Mouse (Mus musculus): Measurements from ENCODE around the gene Dclre1c. TPM values are rescaled to one million over a fixed set of nuclear protein-coding genes. Genes with fewer than 3 reads are reported as not detected.

Gene Dclre1c
- polyA plus RNA-seq, 1 experiment: 3.5 TPM

GRCm38 (mm10) chr2:3420157-3420556 lies 3.8 kb upstream of the Dclre1c start:
- Histone ChIP-seq H3K4me1 (ENCODE audit: control insufficient read depth, insufficient read depth, low read length) (no peaks in the 10 kb centered on the region), H3K4me3 (replicated peaks; ENCODE audit: extremely low read depth, low read depth, low read length) (no peak overlapping the region)
- 70% methylated on average over 4 of the region's 4 CpGs for WGBS
- TF ChIP-seq POLR2A (IDR thresholded peaks at IDR 0.05; ENCODE audit: borderline replicate concordance, extremely low read depth, low read depth, low read length) (no peak), CTCF (IDR thresholded peaks at IDR 0.05; ENCODE audit: insufficient read depth, low read length) (no peak)
- no peak for DNase-seq

- TF ChIP-seq CTCF (IDR thresholded peaks at IDR 0.05; ENCODE audit: insufficient read depth, low read length) (no peak), POLR2A (IDR thresholded peaks at IDR 0.05; ENCODE audit: borderline replicate concordance, extremely low read depth, low read depth, low read length) (no peak)
- no peak for DNase-seq
- H3K4me3 ChIP-seq (replicated peaks; ENCODE audit: extremely low read depth, low read depth, low read length): no peak within 1 kb of the TSS
- WGBS: 60% methylated on average over 3 of the region's 3 CpGs
- H3K4me1 ChIP-seq (ENCODE audit: control insufficient read depth, insufficient read depth, low read length): no peaks in the 10 kb centered on the region
Measured at GRCm38 (mm10) chr2:3422548-3422947, 1.4 kb upstream of the Dclre1c start, which contains the start of gene Meig1. TSS of gene Meig1 (minus strand) at chr2:3422648.

GRCm38 (mm10) chr2:3424579-3424910 lies 614 bp downstream of the Dclre1c start:
- no peak for TF ChIP-seq CTCF (IDR thresholded peaks at IDR 0.05; ENCODE audit: insufficient read depth, low read length)
- TF ChIP-seq POLR2A (IDR thresholded peaks at IDR 0.05; ENCODE audit: borderline replicate concordance, extremely low read depth, low read depth, low read length): no peak
- DNase-seq: no peak
- Histone ChIP-seq H3K4me3 (replicated peaks; ENCODE audit: extremely low read depth, low read depth, low read length) (peak overlapping the region; percentile 74), H3K4me1 (ENCODE audit: control insufficient read depth, insufficient read depth, low read length) (no peaks in the 10 kb centered on the region)
- WGBS: 4% methylated on average over 10 of the region's 10 CpGs

GRCm38 (mm10) chr2:3430956-3431355 lies 7.0 kb downstream of the Dclre1c start:
- Histone ChIP-seq H3K4me3 (replicated peaks; ENCODE audit: extremely low read depth, low read depth, low read length) (no peak overlapping the region), H3K4me1 (ENCODE audit: control insufficient read depth, insufficient read depth, low read length) (no peaks in the 10 kb centered on the region)
- WGBS: 86% methylated on average over 9 of the region's 9 CpGs
- no peak for DNase-seq
- no peak for TF ChIP-seq POLR2A (IDR thresholded peaks at IDR 0.05; ENCODE audit: borderline replicate concordance, extremely low read depth, low read depth, low read length)
- no peak for TF ChIP-seq CTCF (IDR thresholded peaks at IDR 0.05; ENCODE audit: insufficient read depth, low read length)

GRCm38 (mm10) chr2:3435369-3436061 lies 11.6 kb downstream of the Dclre1c start:
- Histone ChIP-seq H3K4me1 (ENCODE audit: control insufficient read depth, insufficient read depth, low read length) (no peaks in the 10 kb centered on the region), H3K4me3 (replicated peaks; ENCODE audit: extremely low read depth, low read depth, low read length) (no peak overlapping the region)
- TF ChIP-seq CTCF (IDR thresholded peaks at IDR 0.05; ENCODE audit: insufficient read depth, low read length) (no peak), POLR2A (IDR thresholded peaks at IDR 0.05; ENCODE audit: borderline replicate concordance, extremely low read depth, low read depth, low read length) (no peak)
- no peak for DNase-seq
- 87% methylated on average over 6 of the region's 6 CpGs for WGBS

GRCm38 (mm10) chr2:3437956-3438355 lies 14.0 kb downstream of the Dclre1c start:
- 75% methylated on average over 7 of the region's 7 CpGs for WGBS
- Histone ChIP-seq H3K4me3 (replicated peaks; ENCODE audit: extremely low read depth, low read depth, low read length) (no peak overlapping the region), H3K4me1 (ENCODE audit: control insufficient read depth, insufficient read depth, low read length) (no peaks in the 10 kb centered on the region)
- TF ChIP-seq CTCF (IDR thresholded peaks at IDR 0.05; ENCODE audit: insufficient read depth, low read length) (no peak), POLR2A (IDR thresholded peaks at IDR 0.05; ENCODE audit: borderline replicate concordance, extremely low read depth, low read depth, low read length) (no peak)
- no peak for DNase-seq

- TF ChIP-seq CTCF (IDR thresholded peaks at IDR 0.05; ENCODE audit: insufficient read depth, low read length) (no peak), POLR2A (IDR thresholded peaks at IDR 0.05; ENCODE audit: borderline replicate concordance, extremely low read depth, low read depth, low read length) (no peak)
- no peak overlapping the region for H3K4me3 ChIP-seq (replicated peaks; ENCODE audit: extremely low read depth, low read depth, low read length)
- WGBS: 58% methylated on average over 7 of the region's 7 CpGs
- peaks cover 2% of the 10 kb centered on the region for H3K4me1 ChIP-seq (ENCODE audit: control insufficient read depth, insufficient read depth, low read length)
- no peak for DNase-seq
Measured at GRCm38 (mm10) chr2:3444206-3444605, 20.3 kb downstream of the Dclre1c start.

GRCm38 (mm10) chr2:3445984-3446383 lies 22.1 kb downstream of the Dclre1c start:
- no peak for DNase-seq
- Histone ChIP-seq H3K4me1 (ENCODE audit: control insufficient read depth, insufficient read depth, low read length) (peaks cover 2% of the 10 kb centered on the region), H3K4me3 (replicated peaks; ENCODE audit: extremely low read depth, low read depth, low read length) (no peak overlapping the region)
- WGBS: 80% methylated on average over 4 of the region's 4 CpGs
- TF ChIP-seq POLR2A (IDR thresholded peaks at IDR 0.05; ENCODE audit: borderline replicate concordance, extremely low read depth, low read depth, low read length) (no peak), CTCF (IDR thresholded peaks at IDR 0.05; ENCODE audit: insufficient read depth, low read length) (no peak)

- Histone ChIP-seq H3K4me1 (ENCODE audit: control insufficient read depth, insufficient read depth, low read length) (no peaks in the 10 kb centered on the region), H3K4me3 (replicated peaks; ENCODE audit: extremely low read depth, low read depth, low read length) (no peak overlapping the region)
- TF ChIP-seq POLR2A (IDR thresholded peaks at IDR 0.05; ENCODE audit: borderline replicate concordance, extremely low read depth, low read depth, low read length) (no peak), CTCF (IDR thresholded peaks at IDR 0.05; ENCODE audit: insufficient read depth, low read length) (no peak)
- WGBS: 60% methylated on average over 2 of the region's 2 CpGs
- DNase-seq: no peak
Measured at GRCm38 (mm10) chr2:3449431-3449830, 25.5 kb downstream of the Dclre1c start.

- DNase-seq: no peak
- Histone ChIP-seq H3K4me3 (replicated peaks; ENCODE audit: extremely low read depth, low read depth, low read length) (no peak overlapping the region), H3K4me1 (ENCODE audit: control insufficient read depth, insufficient read depth, low read length) (no peaks in the 10 kb centered on the region)
- whole genome bisulfite sequencing: 94% methylated on average over 3 of the region's 3 CpGs
- TF ChIP-seq POLR2A (IDR thresholded peaks at IDR 0.05; ENCODE audit: borderline replicate concordance, extremely low read depth, low read depth, low read length) (no peak), CTCF (IDR thresholded peaks at IDR 0.05; ENCODE audit: insufficient read depth, low read length) (no peak)
Measured at GRCm38 (mm10) chr2:3453096-3453495, 29.2 kb downstream of the Dclre1c start.
